Mouse (Mus musculus): ENCODE measurements around the gene Mtss1l. TPM values are rescaled to one million over a fixed set of nuclear protein-coding genes. Genes with fewer than 3 reads are reported as not detected.

The Mtss1l gene
- polyA plus RNA-seq, 1 experiment from 2014 or later = 16.2 TPM

DNA sequence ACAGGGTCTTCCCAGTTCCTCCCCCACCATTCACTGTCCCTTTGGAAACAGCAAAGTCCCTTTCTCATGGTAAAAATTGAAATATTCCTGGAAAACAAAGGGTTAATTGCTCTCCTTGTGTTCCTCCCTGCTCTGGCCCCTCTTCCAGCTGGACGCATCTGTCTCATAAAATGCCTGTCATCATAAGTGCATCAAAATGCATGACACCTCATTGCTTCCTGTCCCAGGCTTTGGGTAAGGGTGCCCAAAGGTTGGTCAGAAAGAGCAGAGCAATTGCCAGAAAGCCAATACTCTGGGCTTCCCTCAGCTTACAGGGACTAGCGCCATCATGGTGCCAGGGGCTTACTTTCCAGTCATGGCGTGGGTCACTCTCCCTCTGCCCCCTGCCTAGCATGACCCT lies 10.7 kb upstream of the Mtss1l start:
- Histone ChIP-seq H3K27ac (peak overlapping the region; percentile 55; the same call in 1 of the 2 replicates), H3K27me3 (replicated peaks) (no peaks in the 10 kb centered on the region), H3K9ac (no peak overlapping the region), H3K9me3 (no peaks in the 10 kb centered on the region), H3K4me3 (replicated peaks) (no peak overlapping the region), H3K36me3 (no peaks in the 10 kb centered on the region; the same call in 1 of the 2 replicates), H3K4me1 (peaks cover 10% of the 10 kb centered on the region; the same call in 1 of the 2 replicates), H3K4me2 (no peak overlapping the region)
- WGBS = 62% methylated on average over 3 of the region's 3 CpGs
- ATAC-seq (ENCODE audit: insufficient read depth, low FRiP score, low read depth) = no peak

DNA sequence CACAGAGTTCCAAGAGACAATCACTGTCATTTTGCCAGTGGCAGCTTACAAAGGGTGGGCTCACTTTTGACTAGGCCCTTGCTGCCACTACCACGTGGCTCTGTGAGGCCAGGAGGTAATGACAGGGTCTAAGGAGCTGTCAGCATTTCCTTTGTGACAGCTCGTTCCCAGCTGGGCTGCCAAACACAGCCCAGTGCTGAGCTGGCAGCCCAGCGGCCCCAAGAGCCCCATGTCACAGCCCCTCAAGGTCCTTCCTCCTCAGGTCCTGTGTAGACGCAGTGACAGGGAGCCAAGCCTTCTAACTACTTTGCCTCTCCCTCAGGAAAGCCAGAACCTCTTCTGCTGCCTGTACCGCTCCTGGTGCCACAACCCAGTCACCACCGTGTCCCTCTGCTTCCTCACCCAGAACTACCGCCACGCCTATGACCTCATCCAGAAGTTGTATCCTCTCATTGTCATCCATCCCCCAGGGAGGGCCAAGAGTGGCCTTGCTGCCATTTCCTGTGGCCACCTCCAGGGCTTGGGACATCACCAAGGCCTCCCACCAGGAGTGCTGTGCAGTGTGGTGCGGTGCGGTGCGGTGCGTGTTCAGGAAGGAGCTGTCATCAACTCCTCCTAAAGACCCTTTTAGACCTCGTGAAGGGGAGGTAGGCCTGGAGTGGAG lies 9.9 kb upstream of the Mtss1l start:
- WGBS = 69% methylated on average over 13 of the region's 13 CpGs
- no peak overlapping the region for H3K9ac ChIP-seq
- no peak for ATAC-seq (ENCODE audit: insufficient read depth, low FRiP score, low read depth)
- H3K36me3 ChIP-seq = no peaks in the 10 kb centered on the region; the same call in 1 of the 2 replicates
- H3K9me3 ChIP-seq = no peaks in the 10 kb centered on the region
- no peaks in the 10 kb centered on the region for H3K27me3 ChIP-seq (replicated peaks)
- H3K27ac ChIP-seq = peak overlapping the region; percentile 55; the same call in 1 of the 2 replicates
- no peak overlapping the region for H3K4me2 ChIP-seq
- no peak overlapping the region for H3K4me3 ChIP-seq (replicated peaks)
- H3K4me1 ChIP-seq = peaks cover 15% of the 10 kb centered on the region; the same call in 1 of the 2 replicates

DNA sequence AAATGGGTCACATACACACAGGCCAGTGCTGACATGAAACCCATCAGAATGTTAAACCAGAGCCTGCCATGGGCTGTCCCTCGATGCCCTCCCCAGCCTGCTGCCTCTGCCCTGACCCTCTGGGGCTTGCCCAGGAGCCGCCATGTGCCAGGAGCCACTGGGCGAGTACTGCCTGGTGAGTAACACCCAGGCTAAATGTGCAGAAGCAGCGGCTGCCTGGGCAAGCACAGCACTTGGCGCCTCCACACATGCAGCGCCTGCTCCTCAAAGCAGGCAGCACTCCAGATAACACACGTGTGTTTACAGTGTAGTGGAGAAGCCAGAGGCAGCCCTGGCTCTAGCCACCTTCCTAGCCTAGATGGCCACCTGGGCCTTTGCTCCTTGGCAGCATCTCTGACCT lies 8.2 kb upstream of the Mtss1l start:
- peaks cover 29% of the 10 kb centered on the region for H3K4me1 ChIP-seq
- H3K9me3 ChIP-seq = no peaks in the 10 kb centered on the region
- H3K9ac ChIP-seq = no peak overlapping the region
- H3K4me3 ChIP-seq (replicated peaks) = no peak overlapping the region
- no peak overlapping the region for H3K27ac ChIP-seq
- ATAC-seq (ENCODE audit: insufficient read depth, low FRiP score, low read depth) = no peak
- no peaks in the 10 kb centered on the region for H3K27me3 ChIP-seq (replicated peaks)
- no peaks in the 10 kb centered on the region; the same call in 1 of the 2 replicates for H3K36me3 ChIP-seq
- WGBS = 86% methylated on average over 7 of the region's 7 CpGs
- H3K4me2 ChIP-seq = no peak overlapping the region

DNA sequence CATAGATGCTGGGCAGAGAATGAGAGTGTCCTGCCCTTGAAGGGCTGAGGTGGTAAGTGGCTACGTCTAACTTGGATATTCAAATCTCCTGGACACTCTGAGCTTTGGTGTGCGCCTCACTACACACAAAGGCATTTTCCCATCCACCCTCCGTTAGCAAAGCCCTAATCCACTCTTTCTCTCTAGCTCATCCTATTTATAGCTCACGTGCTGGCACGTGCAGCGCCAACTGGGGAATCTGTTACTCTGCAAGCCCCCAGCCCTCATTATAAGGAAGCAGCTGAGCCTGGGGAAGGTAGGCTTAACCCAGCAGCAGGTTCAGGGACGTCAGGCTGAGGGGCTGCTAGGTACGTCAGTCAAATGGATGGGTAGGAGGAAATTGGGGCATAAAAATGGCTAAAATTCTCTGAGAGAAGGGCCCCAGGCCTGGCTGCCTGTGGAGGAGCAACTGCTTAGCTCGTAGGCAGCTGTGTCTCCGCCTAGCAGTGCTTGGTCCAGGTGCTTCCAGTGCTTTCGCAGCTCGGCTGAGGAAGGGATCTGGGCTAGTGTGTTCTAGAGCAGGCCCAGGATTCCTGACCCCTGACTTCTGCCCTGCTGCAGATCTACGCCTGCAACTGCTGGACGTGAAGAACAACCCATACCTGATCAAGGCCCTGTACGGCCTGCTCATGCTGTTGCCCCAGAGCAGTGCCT lies 6.3 kb upstream of the Mtss1l start:
- Histone ChIP-seq H3K4me2 (no peak overlapping the region), H3K9me3 (no peaks in the 10 kb centered on the region), H3K4me3 (replicated peaks) (no peak overlapping the region), H3K27ac (peak overlapping the region; percentile 49), H3K36me3 (no peaks in the 10 kb centered on the region; the same call in 1 of the 2 replicates), H3K9ac (no peak overlapping the region), H3K4me1 (peaks cover 48% of the 10 kb centered on the region), H3K27me3 (replicated peaks) (no peaks in the 10 kb centered on the region)
- 73% methylated on average over 15 of the region's 15 CpGs for WGBS
- no peak for ATAC-seq (ENCODE audit: insufficient read depth, low FRiP score, low read depth)

DNA sequence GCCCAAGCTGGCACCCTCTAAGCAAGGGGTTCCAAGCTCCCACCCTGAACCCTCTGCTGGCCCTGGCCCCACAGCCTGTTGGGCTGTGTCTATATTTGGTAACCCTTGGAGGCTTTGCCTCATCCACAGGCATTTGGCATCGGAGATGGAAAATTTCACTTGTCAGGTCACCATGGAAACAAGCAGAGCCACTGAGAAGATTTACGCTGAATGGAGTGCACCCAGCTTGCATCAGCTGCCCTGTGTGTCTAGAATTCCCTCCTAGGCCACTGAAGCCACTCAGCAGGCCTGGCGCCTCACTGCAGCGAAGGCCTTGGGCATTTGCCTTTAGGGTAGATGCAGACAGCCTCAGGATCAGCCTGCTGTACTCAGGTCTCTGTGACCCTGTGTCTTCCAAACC lies 5.2 kb upstream of the Mtss1l start:
- 45% methylated on average over 4 of the region's 4 CpGs for WGBS
- ATAC-seq (ENCODE audit: insufficient read depth, low FRiP score, low read depth) = peak; percentile 24; the same call in 1 of the 2 replicates
- Histone ChIP-seq H3K27ac (peak overlapping the region; percentile 49), H3K9me3 (no peaks in the 10 kb centered on the region), H3K36me3 (no peaks in the 10 kb centered on the region), H3K4me1 (peaks cover 59% of the 10 kb centered on the region), H3K27me3 (replicated peaks) (no peaks in the 10 kb centered on the region), H3K9ac (no peak overlapping the region), H3K4me3 (replicated peaks) (no peak overlapping the region), H3K4me2 (no peak overlapping the region)

DNA sequence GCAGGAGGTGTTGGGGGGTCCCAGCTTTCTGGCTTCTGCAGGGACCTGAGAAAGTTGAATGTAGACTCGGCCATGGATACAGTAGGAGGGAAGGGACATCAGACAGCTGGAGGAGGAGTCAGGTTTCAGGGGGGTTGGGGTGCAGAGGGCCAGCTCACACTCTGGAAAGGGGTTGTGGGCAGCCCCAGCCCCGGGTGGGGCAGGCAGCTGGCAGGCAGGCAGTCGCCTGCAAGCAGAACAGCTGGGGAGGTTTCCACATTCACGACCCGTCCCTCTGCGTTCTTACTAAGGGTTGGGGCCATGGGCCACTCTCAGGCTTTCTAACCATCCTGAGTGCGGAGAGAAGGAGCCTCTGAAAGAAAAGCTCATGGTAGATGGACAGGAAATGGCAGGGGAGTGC lies 4.1 kb upstream of the Mtss1l start:
- no peak overlapping the region for H3K9ac ChIP-seq
- WGBS = 42% methylated on average over 7 of the region's 7 CpGs
- no peaks in the 10 kb centered on the region for H3K36me3 ChIP-seq
- ATAC-seq (ENCODE audit: insufficient read depth, low FRiP score, low read depth) = no peak
- H3K4me1 ChIP-seq = peaks cover 59% of the 10 kb centered on the region
- peak overlapping the region; percentile 49 for H3K27ac ChIP-seq
- no peak overlapping the region for H3K4me2 ChIP-seq
- H3K9me3 ChIP-seq = no peaks in the 10 kb centered on the region
- H3K27me3 ChIP-seq (replicated peaks) = no peaks in the 10 kb centered on the region
- no peak overlapping the region for H3K4me3 ChIP-seq (replicated peaks)

DNA sequence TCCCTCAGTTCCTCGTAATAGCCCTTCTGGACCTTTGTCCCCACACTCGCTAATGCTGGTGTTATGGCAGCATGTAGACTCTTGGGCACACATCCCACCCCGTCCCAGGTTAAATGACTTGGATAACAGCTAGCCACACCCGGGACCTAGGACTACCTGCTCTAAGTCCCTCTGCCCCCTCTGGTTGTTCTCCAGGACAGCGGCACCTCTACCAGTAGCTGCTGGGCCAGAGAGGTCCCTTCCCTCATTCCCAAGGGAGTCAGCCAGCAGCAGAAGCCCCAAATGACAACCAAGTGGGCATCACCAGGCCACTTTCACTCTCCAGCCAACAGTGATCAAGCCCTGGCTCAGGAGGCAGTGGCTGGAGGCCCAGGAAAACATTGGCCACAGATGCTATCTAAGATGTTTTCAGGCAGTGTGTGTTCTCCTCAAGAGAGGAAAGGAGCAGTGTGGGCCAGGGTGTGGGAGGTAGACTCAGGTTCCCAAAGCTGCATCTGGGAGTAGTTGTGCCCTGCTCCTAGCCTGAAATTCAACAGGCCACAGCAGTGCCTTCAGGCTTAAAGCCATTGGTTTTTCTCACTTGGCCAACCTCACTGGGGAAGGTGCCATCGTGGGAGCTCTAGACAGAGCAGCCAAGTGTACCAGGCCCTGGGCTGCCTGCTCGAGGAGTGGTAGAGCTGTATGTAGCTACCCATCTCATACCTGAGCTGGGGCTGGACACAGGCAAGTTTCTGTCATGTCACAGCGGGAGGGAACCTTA lies 2.9 kb upstream of the Mtss1l start:
- no peaks in the 10 kb centered on the region for H3K36me3 ChIP-seq
- H3K4me1 ChIP-seq = peaks cover 66% of the 10 kb centered on the region

DNA sequence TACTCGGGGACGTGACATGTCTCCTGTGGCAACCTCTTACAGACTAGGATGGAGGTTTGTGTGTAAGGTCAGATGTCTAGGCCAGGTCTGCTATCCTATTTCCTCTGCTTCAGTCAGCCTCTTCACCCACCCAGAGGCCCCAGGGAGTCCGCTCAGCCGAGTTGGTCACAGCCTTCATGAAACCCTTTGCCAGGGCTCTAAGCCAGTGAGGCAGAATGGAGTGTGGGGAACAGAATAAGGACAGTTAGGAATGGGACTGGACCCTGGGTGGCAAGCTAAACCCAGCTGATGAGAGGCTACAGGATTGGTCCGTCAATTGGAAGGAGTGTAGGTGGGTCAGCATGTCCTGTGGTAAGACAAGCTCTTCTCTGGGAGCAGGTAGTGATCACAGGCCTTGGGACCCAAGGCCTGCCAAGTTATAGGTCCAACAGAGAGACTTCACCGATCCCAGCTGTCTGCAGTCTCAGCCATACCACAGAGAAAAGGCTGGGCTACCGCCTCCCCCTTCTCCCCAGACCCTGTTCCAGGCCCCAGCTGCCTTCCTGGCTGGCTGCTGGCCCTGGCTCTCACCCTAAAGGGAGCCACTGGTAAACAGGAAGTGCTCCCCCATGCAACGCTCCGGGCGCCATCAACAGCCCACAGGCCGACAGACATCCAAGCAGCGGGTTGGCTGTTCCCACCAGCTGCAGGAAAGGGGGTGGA lies 2.2 kb upstream of the Mtss1l start:
- H3K9ac ChIP-seq = no peak overlapping the region
- H3K9me3 ChIP-seq = no peaks in the 10 kb centered on the region
- no peaks in the 10 kb centered on the region for H3K36me3 ChIP-seq
- 34% methylated on average over 12 of the region's 12 CpGs for WGBS
- H3K4me2 ChIP-seq = 0 out of 2 replicates have a peak overlapping the region, but pooled peaks have one; percentile 9
- no peaks in the 10 kb centered on the region for H3K27me3 ChIP-seq (replicated peaks)
- peaks cover 73% of the 10 kb centered on the region for H3K4me1 ChIP-seq
- H3K27ac ChIP-seq = peak overlapping the region; percentile 95
- H3K4me3 ChIP-seq (replicated peaks) = no peak overlapping the region
- peak; percentile 12; the same call in 1 of the 2 replicates for ATAC-seq (ENCODE audit: insufficient read depth, low FRiP score, low read depth)

More for the DNA sequence above, 2.9 kb upstream of the Mtss1l start:
- Histone ChIP-seq H3K9me3 (no peaks in the 10 kb centered on the region), H3K27ac (peak overlapping the region; percentile 95), H3K4me3 (replicated peaks) (no peak overlapping the region), H3K4me2 (0 out of 2 replicates have a peak overlapping the region, but pooled peaks have one; percentile 9), H3K27me3 (replicated peaks) (no peaks in the 10 kb centered on the region), H3K9ac (no peak overlapping the region)
- ATAC-seq (ENCODE audit: insufficient read depth, low FRiP score, low read depth) = no peak
- WGBS = 75% methylated on average over 8 of the region's 8 CpGs

DNA sequence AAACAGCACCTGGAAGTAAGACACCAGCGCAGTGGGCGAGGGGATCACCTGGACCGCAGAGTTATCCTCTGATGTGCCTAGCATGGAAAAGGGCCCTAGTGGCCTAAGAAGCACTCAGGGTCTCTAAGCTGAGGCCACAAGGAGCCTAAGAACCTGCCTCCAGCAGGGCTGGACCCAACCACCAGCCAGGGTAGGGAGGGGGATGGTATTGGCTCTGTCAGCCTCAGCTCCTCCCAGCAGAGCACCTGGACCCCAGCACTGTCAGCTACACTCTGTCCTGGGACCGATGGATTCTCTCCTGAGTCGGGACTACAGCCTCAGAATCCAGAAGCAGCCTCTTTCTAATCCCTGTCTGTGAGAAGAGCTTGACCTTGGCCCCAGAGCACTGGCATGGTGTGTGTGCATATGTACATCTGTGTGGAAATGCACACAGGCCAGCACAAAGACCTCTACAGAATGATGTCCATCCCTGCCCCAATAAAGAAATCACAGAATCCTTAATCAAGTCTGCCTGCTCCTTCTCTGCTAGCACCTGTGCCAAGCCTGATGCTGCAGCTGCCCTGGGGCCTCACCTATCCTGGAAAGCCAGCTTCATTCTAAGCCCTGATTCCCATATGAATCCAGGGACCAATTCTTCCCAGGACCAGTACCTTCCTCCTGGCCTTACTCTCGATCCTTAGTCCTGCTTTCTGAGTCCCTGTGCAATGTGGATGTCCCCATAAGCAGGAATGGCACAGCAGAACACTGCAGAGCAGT lies 1.2 kb upstream of the Mtss1l start:
- H3K9me3 ChIP-seq = no peaks in the 10 kb centered on the region
- 52% methylated on average over 6 of the region's 6 CpGs for WGBS
- H3K4me2 ChIP-seq = peak overlapping the region; percentile 65; the same call in 1 of the 2 replicates

DNA sequence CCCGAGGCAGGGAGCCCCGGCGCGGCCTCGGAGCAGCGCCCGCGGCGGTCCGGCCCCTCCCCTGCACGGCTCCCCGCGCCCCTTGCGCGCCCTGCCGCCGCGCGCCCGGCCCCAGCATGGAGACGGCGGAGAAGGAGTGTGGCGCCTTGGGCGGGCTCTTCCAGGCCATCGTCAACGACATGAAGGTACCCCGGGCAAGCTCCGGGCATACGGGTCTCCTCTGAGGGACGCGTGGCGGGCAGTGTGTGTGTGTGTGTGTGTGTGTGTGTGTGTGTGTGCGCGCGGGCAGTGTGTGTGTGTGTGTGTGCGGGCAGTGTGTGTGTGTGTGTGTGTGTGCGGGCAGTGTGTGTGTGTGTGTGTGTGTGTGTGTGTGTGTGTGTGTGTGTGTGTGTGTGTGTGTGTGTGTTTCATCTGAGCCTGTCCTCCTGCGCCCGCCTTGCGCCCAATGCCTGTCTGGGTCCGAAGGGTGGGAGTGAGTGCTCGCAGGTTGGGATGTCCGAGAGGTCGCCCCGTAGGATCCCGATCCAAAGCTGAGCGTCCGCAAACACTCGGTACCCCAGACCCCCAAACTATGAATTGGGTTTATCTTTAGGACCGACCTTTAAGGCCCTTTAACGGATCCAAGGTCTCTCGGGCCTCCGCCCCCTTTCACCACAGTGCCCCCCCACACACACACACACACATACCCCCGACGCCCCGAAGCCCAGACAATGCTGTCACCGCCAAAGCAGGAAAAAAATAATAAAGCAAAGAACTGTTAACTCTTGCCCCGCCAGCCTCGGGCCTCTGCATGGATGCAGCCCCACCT lies 534 bp downstream of the Mtss1l start:
- Histone ChIP-seq H3K27ac (peak overlapping the region; percentile 95), H3K27me3 (replicated peaks) (no peaks in the 10 kb centered on the region), H3K4me3 (replicated peaks) (peak overlapping the region; percentile 72), H3K4me2 (peak overlapping the region; percentile 65), H3K9me3 (no peaks in the 10 kb centered on the region), H3K9ac (peak overlapping the region; percentile 89), H3K36me3 (no peaks in the 10 kb centered on the region), H3K4me1 (peaks cover 72% of the 10 kb centered on the region)
- ATAC-seq (ENCODE audit: insufficient read depth, low FRiP score, low read depth) = peak; percentile 44
- under 1% methylated on average over 46 of the region's 59 CpGs for WGBS

More for the DNA sequence above, 1.2 kb upstream of the Mtss1l start:
- Histone ChIP-seq H3K9ac (no peak overlapping the region; the same call in 1 of the 2 replicates), H3K27me3 (replicated peaks) (no peaks in the 10 kb centered on the region), H3K36me3 (no peaks in the 10 kb centered on the region), H3K4me1 (peaks cover 81% of the 10 kb centered on the region), H3K27ac (peak overlapping the region; percentile 95), H3K4me3 (replicated peaks) (no peak overlapping the region)
- ATAC-seq (ENCODE audit: insufficient read depth, low FRiP score, low read depth) = no peak

Measured in stomach, embryonic 15.5 days (tissue).